Mouse (Mus musculus): Measurements from ENCODE around the gene Fam19a5. TPM values are rescaled to one million over a fixed set of nuclear protein-coding genes. Genes with fewer than 3 reads are reported as not detected.

Gene Fam19a5
- polyA plus RNA-seq (2015; fragmentation: Nextera tagmentation; extraction: Ambion mirVana), result 0.06 TPM in 1 of 2 replicates, not detected in the other

- H3K27ac ChIP-seq (ENCODE audit: low read length), result no peak within 1 kb of the TSS
- no peaks in the 10 kb centered on the region for H3K36me3 ChIP-seq (ENCODE audit: control insufficient read depth, insufficient read depth)
- peak within 1 kb of the TSS; percentile 13; the same call in 1 of the 2 replicates for H3K4me3 ChIP-seq (ENCODE audit: low read depth, low read length)
- H3K4me1 ChIP-seq (ENCODE audit: control insufficient read depth, low read depth, low read length), result no peaks in the 10 kb centered on the region
- ATAC-seq (ENCODE audit: low read depth), result no peak
- no peak within 1 kb of the TSS for H3K9ac ChIP-seq (ENCODE audit: low read depth, low read length)
- 2% methylated on average over 31 of the region's 67 CpGs for WGBS (ENCODE audit: insufficient replicate concordance)
- peak within 1 kb of the TSS; percentile 24; the same call in 1 of the 2 replicates for H3K4me2 ChIP-seq (ENCODE audit: low read depth, low read length)
- H3K9me3 ChIP-seq (replicated peaks; ENCODE audit: control insufficient read depth, low read length), result no peaks in the 10 kb centered on the region
- peaks cover 42% of the 10 kb centered on the region for H3K27me3 ChIP-seq (ENCODE audit: control insufficient read depth, insufficient read depth, low read depth, low read length)
Observed at GRCm38 (mm10) chr15:87543599-87544338, at the start of gene Fam19a5. Fam19a5 (plus strand) TSS chr15:87544299.

GRCm38 (mm10) chr15:87501737-87502136 lies 42.4 kb upstream of the Fam19a5 start:
- Histone ChIP-seq H3K4me3 (ENCODE audit: low read depth, low read length) (no peak overlapping the region), H3K9ac (ENCODE audit: low read depth, low read length) (no peak overlapping the region), H3K36me3 (ENCODE audit: control insufficient read depth, insufficient read depth) (no peaks in the 10 kb centered on the region), H3K27ac (ENCODE audit: low read length) (no peak overlapping the region), H3K4me1 (ENCODE audit: control insufficient read depth, low read depth, low read length) (no peaks in the 10 kb centered on the region), H3K27me3 (ENCODE audit: control insufficient read depth, insufficient read depth, low read depth, low read length) (no peaks in the 10 kb centered on the region), H3K4me2 (ENCODE audit: low read depth, low read length) (no peak overlapping the region), H3K9me3 (replicated peaks; ENCODE audit: control insufficient read depth, low read length) (no peaks in the 10 kb centered on the region; the same call in 1 of the 2 replicates)
- 43% methylated on average over 3 of the region's 3 CpGs for WGBS (ENCODE audit: insufficient replicate concordance)
- no peak for ATAC-seq (ENCODE audit: low read depth)

GRCm38 (mm10) chr15:87507349-87507748 lies 36.8 kb upstream of the Fam19a5 start:
- Histone ChIP-seq H3K27ac (ENCODE audit: low read length) (no peak overlapping the region), H3K4me2 (ENCODE audit: low read depth, low read length) (no peak overlapping the region), H3K4me1 (ENCODE audit: control insufficient read depth, low read depth, low read length) (no peaks in the 10 kb centered on the region), H3K36me3 (ENCODE audit: control insufficient read depth, insufficient read depth) (no peaks in the 10 kb centered on the region), H3K9ac (ENCODE audit: low read depth, low read length) (no peak overlapping the region), H3K9me3 (replicated peaks; ENCODE audit: control insufficient read depth, low read length) (no peaks in the 10 kb centered on the region; the same call in 1 of the 2 replicates), H3K27me3 (ENCODE audit: control insufficient read depth, insufficient read depth, low read depth, low read length) (no peaks in the 10 kb centered on the region), H3K4me3 (ENCODE audit: low read depth, low read length) (no peak overlapping the region)
- 37% methylated on average over 3 of the region's 3 CpGs for WGBS (ENCODE audit: insufficient replicate concordance)
- ATAC-seq (ENCODE audit: low read depth), result no peak

GRCm38 (mm10) chr15:87510886-87511285 lies 33.2 kb upstream of the Fam19a5 start:
- Histone ChIP-seq H3K9ac (ENCODE audit: low read depth, low read length) (no peak overlapping the region), H3K4me3 (ENCODE audit: low read depth, low read length) (no peak overlapping the region), H3K27ac (ENCODE audit: low read length) (no peak overlapping the region), H3K4me2 (ENCODE audit: low read depth, low read length) (no peak overlapping the region), H3K27me3 (ENCODE audit: control insufficient read depth, insufficient read depth, low read depth, low read length) (no peaks in the 10 kb centered on the region), H3K4me1 (ENCODE audit: control insufficient read depth, low read depth, low read length) (no peaks in the 10 kb centered on the region), H3K36me3 (ENCODE audit: control insufficient read depth, insufficient read depth) (no peaks in the 10 kb centered on the region), H3K9me3 (replicated peaks; ENCODE audit: control insufficient read depth, low read length) (no peaks in the 10 kb centered on the region; the same call in 1 of the 2 replicates)
- no peak for ATAC-seq (ENCODE audit: low read depth)
- WGBS (ENCODE audit: insufficient replicate concordance), result 72% methylated on average over 4 of the region's 4 CpGs

DNA sequence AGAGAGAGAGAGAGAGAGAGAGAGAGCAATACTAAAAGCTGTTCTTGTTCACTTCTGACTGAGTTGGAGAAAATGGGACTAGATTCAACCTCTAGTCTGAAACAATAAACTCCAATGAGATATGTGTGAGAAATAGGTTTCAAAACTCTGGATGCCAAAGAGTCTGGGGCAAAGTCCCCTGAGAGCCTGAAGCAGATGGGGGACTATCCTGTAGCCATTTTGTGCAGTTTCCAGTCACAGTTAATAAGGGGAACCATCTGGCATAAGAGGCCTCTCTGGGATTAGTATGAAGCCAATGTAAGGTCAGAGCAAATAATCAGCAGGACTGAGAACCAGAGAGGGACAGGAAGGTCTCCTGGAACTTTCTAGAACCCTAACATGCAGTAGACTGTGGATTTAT lies 25.9 kb upstream of the Fam19a5 start:
- no peaks in the 10 kb centered on the region for H3K4me1 ChIP-seq (ENCODE audit: control insufficient read depth, low read depth, low read length)
- H3K27ac ChIP-seq (ENCODE audit: low read length), result no peak overlapping the region
- no peak overlapping the region for H3K4me3 ChIP-seq (ENCODE audit: low read depth, low read length)
- no peaks in the 10 kb centered on the region for H3K36me3 ChIP-seq (ENCODE audit: control insufficient read depth, insufficient read depth)
- no peak overlapping the region for H3K9ac ChIP-seq (ENCODE audit: low read depth, low read length)
- no peak for ATAC-seq (ENCODE audit: low read depth)
- no peaks in the 10 kb centered on the region for H3K27me3 ChIP-seq (ENCODE audit: control insufficient read depth, insufficient read depth, low read depth, low read length)
- no peaks in the 10 kb centered on the region for H3K9me3 ChIP-seq (replicated peaks; ENCODE audit: control insufficient read depth, low read length)
- H3K4me2 ChIP-seq (ENCODE audit: low read depth, low read length), result no peak overlapping the region

DNA sequence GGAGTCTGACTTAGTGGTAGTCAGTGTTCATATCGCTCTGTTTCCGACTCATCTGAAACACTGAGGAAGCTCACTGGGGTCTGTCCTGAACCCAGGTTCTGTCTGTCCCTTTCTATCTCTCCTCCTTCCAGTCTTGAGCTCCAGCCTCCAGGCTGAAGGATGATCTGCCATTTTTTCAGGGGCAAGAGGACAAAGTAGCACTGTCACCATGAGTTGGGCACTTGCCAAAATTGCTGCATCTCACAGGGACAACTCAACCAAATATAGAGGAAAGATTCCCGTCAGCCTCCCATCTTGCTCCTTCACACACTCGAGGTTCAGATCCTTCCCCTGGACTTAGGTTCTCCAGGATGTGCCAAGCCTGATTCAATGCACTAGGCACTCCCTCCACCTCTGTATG lies 14.8 kb upstream of the Fam19a5 start:
- Histone ChIP-seq H3K9ac (ENCODE audit: low read depth, low read length) (no peak overlapping the region), H3K4me1 (ENCODE audit: control insufficient read depth, low read depth, low read length) (no peaks in the 10 kb centered on the region), H3K4me2 (ENCODE audit: low read depth, low read length) (no peak overlapping the region), H3K36me3 (ENCODE audit: control insufficient read depth, insufficient read depth) (no peaks in the 10 kb centered on the region), H3K27me3 (ENCODE audit: control insufficient read depth, insufficient read depth, low read depth, low read length) (no peaks in the 10 kb centered on the region), H3K27ac (ENCODE audit: low read length) (no peak overlapping the region), H3K9me3 (replicated peaks; ENCODE audit: control insufficient read depth, low read length) (no peaks in the 10 kb centered on the region), H3K4me3 (ENCODE audit: low read depth, low read length) (no peak overlapping the region)
- WGBS (ENCODE audit: insufficient replicate concordance), result 69% methylated on average over 4 of the region's 4 CpGs
- no peak for ATAC-seq (ENCODE audit: low read depth)

GRCm38 (mm10) chr15:87541656-87542055 lies 2.4 kb upstream of the Fam19a5 start:
- Histone ChIP-seq H3K4me2 (ENCODE audit: low read depth, low read length) (no peak overlapping the region), H3K9me3 (replicated peaks; ENCODE audit: control insufficient read depth, low read length) (no peaks in the 10 kb centered on the region), H3K27ac (ENCODE audit: low read length) (no peak overlapping the region), H3K36me3 (ENCODE audit: control insufficient read depth, insufficient read depth) (no peaks in the 10 kb centered on the region), H3K27me3 (ENCODE audit: control insufficient read depth, insufficient read depth, low read depth, low read length) (peaks cover 38% of the 10 kb centered on the region), H3K4me1 (ENCODE audit: control insufficient read depth, low read depth, low read length) (no peaks in the 10 kb centered on the region), H3K4me3 (ENCODE audit: low read depth, low read length) (no peak overlapping the region), H3K9ac (ENCODE audit: low read depth, low read length) (no peak overlapping the region)
- no peak for ATAC-seq (ENCODE audit: low read depth)
- 24% methylated on average over 1 of the region's 1 CpGs for WGBS (ENCODE audit: insufficient replicate concordance)

DNA sequence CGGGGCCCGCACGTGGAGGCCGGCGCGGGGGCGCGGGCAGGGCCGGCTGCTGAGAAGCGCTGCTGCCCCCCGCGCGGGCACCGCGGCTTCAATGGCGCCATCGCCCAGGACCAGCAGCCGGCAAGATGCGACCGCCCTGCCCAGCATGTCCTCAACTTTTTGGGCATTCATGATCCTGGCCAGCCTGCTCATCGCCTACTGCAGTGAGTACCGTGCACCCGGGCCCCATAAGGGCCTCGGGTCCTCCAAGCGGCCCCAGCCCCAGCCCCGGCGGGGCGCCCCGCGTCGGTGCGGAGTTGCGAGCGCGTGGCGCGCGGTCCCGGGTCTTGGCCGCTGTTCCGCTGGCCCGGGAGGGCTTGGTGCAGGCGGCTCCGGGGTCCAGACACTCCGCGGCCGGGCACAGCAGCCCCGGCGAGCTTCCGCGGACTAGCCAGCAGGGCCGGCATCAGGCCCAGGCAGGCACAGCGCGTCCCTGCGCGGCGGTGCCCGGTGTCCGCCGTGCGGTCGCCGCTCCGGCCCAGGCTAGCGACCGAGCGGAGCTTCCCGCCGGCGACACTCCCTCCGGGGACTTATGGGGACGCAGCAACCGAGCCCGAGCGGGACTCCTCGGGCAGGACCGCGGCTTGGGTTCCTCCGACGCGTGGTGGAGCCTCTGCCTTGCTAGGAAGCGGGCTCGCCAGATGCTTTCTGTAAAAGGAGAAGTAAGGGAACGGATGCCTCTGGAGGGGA lies 466 bp downstream of the Fam19a5 start:
- H3K4me2 ChIP-seq (ENCODE audit: low read depth, low read length), result peak overlapping the region; percentile 13; the same call in 1 of the 2 replicates
- WGBS (ENCODE audit: insufficient replicate concordance), result under 1% methylated on average over 62 of the region's 84 CpGs
- H3K9ac ChIP-seq (ENCODE audit: low read depth, low read length), result no peak overlapping the region
- H3K27me3 ChIP-seq (ENCODE audit: control insufficient read depth, insufficient read depth, low read depth, low read length), result peaks cover 42% of the 10 kb centered on the region
- no peaks in the 10 kb centered on the region for H3K4me1 ChIP-seq (ENCODE audit: control insufficient read depth, low read depth, low read length)
- H3K4me3 ChIP-seq (ENCODE audit: low read depth, low read length), result peak overlapping the region; percentile 13; the same call in 1 of the 2 replicates
- peak; percentile 43; the same call in 1 of the 2 replicates for ATAC-seq (ENCODE audit: low read depth)
- no peaks in the 10 kb centered on the region for H3K9me3 ChIP-seq (replicated peaks; ENCODE audit: control insufficient read depth, low read length)
- H3K27ac ChIP-seq (ENCODE audit: low read length), result no peak overlapping the region
- no peaks in the 10 kb centered on the region for H3K36me3 ChIP-seq (ENCODE audit: control insufficient read depth, insufficient read depth)

- Histone ChIP-seq H3K4me2 (ENCODE audit: low read depth, low read length) (no peak overlapping the region), H3K4me3 (ENCODE audit: low read depth, low read length) (no peak overlapping the region)
Observed at GRCm38 (mm10) chr15:87545130-87545642, 1.1 kb downstream of the Fam19a5 start.

More at GRCm38 (mm10) chr15:87545130-87545642, 1.1 kb downstream of the Fam19a5 start:
- Histone ChIP-seq H3K27me3 (ENCODE audit: control insufficient read depth, insufficient read depth, low read depth, low read length) (peaks cover 42% of the 10 kb centered on the region), H3K4me1 (ENCODE audit: control insufficient read depth, low read depth, low read length) (no peaks in the 10 kb centered on the region), H3K27ac (ENCODE audit: low read length) (no peak overlapping the region), H3K36me3 (ENCODE audit: control insufficient read depth, insufficient read depth) (no peaks in the 10 kb centered on the region), H3K9me3 (replicated peaks; ENCODE audit: control insufficient read depth, low read length) (no peaks in the 10 kb centered on the region), H3K9ac (ENCODE audit: low read depth, low read length) (no peak overlapping the region)
- 9% methylated on average over 18 of the region's 18 CpGs for WGBS (ENCODE audit: insufficient replicate concordance)
- no peak for ATAC-seq (ENCODE audit: low read depth)

All from liver, embryonic 16.5 days (tissue).